Mouse (Mus musculus): ENCODE measurements around the gene Afg1l. TPM values are rescaled to one million over a fixed set of nuclear protein-coding genes. Genes with fewer than 3 reads are reported as not detected.

The Afg1l gene
- polyA plus RNA-seq, 1 experiment from 2014 or later: 13.4 TPM

- no peak for ATAC-seq (replicated peaks; ENCODE audit: insufficient number of reproducible peaks, low FRiP score, low TSS enrichment)
- Histone ChIP-seq H3K36me3 (ENCODE audit: control insufficient read depth, insufficient read depth, low read length) (no peaks in the 10 kb centered on the region), H3K27me3 (ENCODE audit: control insufficient read depth, insufficient read depth, low read length) (no peaks in the 10 kb centered on the region), H3K9me3 (replicated peaks; ENCODE audit: control insufficient read depth, low read length) (no peaks in the 10 kb centered on the region), H3K9ac (ENCODE audit: low read depth, low read length) (no peak overlapping the region), H3K27ac (ENCODE audit: low read depth, low read length) (no peak overlapping the region), H3K4me3 (ENCODE audit: low read depth, low read length) (no peak overlapping the region), H3K4me1 (ENCODE audit: control insufficient read depth, insufficient read depth, low read length) (peaks cover 9% of the 10 kb centered on the region), H3K4me2 (no peak overlapping the region)
- WGBS (ENCODE audit: insufficient replicate concordance): 78% methylated on average over 9 of the region's 9 CpGs
These were observed 139.9 kb downstream of the Afg1l start for GRCm38 (mm10) chr10:42338456-42338855.

DNA sequence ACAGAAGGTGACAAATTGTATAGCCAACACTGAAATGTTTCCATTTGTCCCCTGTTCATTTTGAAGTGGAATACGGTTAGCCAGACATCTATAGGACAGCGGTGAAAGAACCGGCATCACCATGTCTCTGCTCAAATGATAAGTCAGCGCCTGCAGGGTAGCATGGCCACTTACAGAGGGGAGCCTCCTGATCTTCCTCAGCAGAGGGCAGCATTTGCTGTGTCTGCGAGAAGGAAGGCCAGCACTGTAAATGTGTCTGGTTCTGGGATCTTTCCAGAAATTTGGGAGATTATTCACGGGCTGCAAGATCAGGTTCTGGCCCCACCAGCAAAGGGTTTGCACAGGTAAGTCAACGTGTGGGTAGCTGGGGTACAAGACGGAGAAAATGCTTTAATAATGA is 150.8 kb downstream of the Afg1l start:
- H3K9ac ChIP-seq (ENCODE audit: low read depth, low read length): no peak overlapping the region
- no peaks in the 10 kb centered on the region for H3K4me1 ChIP-seq (ENCODE audit: control insufficient read depth, insufficient read depth, low read length)
- no peaks in the 10 kb centered on the region for H3K9me3 ChIP-seq (replicated peaks; ENCODE audit: control insufficient read depth, low read length)
- no peaks in the 10 kb centered on the region for H3K27me3 ChIP-seq (ENCODE audit: control insufficient read depth, insufficient read depth, low read length)
- H3K36me3 ChIP-seq (ENCODE audit: control insufficient read depth, insufficient read depth, low read length): no peaks in the 10 kb centered on the region
- ATAC-seq (replicated peaks; ENCODE audit: insufficient number of reproducible peaks, low FRiP score, low TSS enrichment): no peak
- WGBS (ENCODE audit: insufficient replicate concordance): 62% methylated on average over 8 of the region's 8 CpGs
- H3K27ac ChIP-seq (ENCODE audit: low read depth, low read length): no peak overlapping the region
- no peak overlapping the region for H3K4me3 ChIP-seq (ENCODE audit: low read depth, low read length)
- no peak overlapping the region for H3K4me2 ChIP-seq

DNA sequence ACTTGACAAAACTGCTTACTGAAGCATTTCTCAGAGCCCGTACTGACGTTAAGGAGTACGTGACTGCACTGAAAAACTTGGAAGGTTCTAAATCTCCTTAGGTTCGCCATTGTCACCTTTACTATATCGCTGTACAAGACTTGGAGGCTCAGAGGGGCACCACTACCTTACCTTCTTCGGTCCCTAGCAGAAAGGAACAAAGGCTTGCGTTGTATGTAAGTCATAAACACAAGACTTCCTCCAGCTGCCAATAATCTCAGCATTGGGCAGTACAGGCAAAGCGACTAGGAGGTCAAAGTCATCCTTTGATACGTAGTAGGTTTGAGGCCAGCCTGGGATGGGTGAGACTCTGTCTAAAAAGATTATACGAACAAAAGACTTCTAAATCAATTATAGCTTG is 153.1 kb downstream of the Afg1l start:
- Histone ChIP-seq H3K27me3 (ENCODE audit: control insufficient read depth, insufficient read depth, low read length) (no peaks in the 10 kb centered on the region), H3K27ac (ENCODE audit: low read depth, low read length) (no peak overlapping the region), H3K36me3 (ENCODE audit: control insufficient read depth, insufficient read depth, low read length) (no peaks in the 10 kb centered on the region), H3K9me3 (replicated peaks; ENCODE audit: control insufficient read depth, low read length) (no peaks in the 10 kb centered on the region), H3K4me2 (no peak overlapping the region), H3K9ac (ENCODE audit: low read depth, low read length) (no peak overlapping the region), H3K4me1 (ENCODE audit: control insufficient read depth, insufficient read depth, low read length) (no peaks in the 10 kb centered on the region), H3K4me3 (ENCODE audit: low read depth, low read length) (no peak overlapping the region)
- ATAC-seq (replicated peaks; ENCODE audit: insufficient number of reproducible peaks, low FRiP score, low TSS enrichment): no peak
- WGBS (ENCODE audit: insufficient replicate concordance): 87% methylated on average over 10 of the region's 10 CpGs

- Histone ChIP-seq H3K4me3 (ENCODE audit: low read depth, low read length) (no peak overlapping the region), H3K27me3 (ENCODE audit: control insufficient read depth, insufficient read depth, low read length) (no peaks in the 10 kb centered on the region), H3K36me3 (ENCODE audit: control insufficient read depth, insufficient read depth, low read length) (no peaks in the 10 kb centered on the region), H3K4me1 (ENCODE audit: control insufficient read depth, insufficient read depth, low read length) (no peaks in the 10 kb centered on the region), H3K9me3 (replicated peaks; ENCODE audit: control insufficient read depth, low read length) (no peaks in the 10 kb centered on the region), H3K9ac (ENCODE audit: low read depth, low read length) (no peak overlapping the region), H3K4me2 (no peak overlapping the region), H3K27ac (ENCODE audit: low read depth, low read length) (no peak overlapping the region)
- ATAC-seq (replicated peaks; ENCODE audit: insufficient number of reproducible peaks, low FRiP score, low TSS enrichment): no peak
These were observed 154.4 kb downstream of the Afg1l start for GRCm38 (mm10) chr10:42323978-42324377.

- ATAC-seq (replicated peaks; ENCODE audit: insufficient number of reproducible peaks, low FRiP score, low TSS enrichment): no peak
- H3K4me1 ChIP-seq (ENCODE audit: control insufficient read depth, insufficient read depth, low read length): no peaks in the 10 kb centered on the region
- H3K4me2 ChIP-seq: peak overlapping the region; percentile 27; the same call in 1 of the 2 replicates
- 0 out of 2 replicates have a peak, but pooled peaks cover 2% of the 10 kb centered on the region for H3K27me3 ChIP-seq (ENCODE audit: control insufficient read depth, insufficient read depth, low read length)
- no peaks in the 10 kb centered on the region for H3K9me3 ChIP-seq (replicated peaks; ENCODE audit: control insufficient read depth, low read length)
- H3K4me3 ChIP-seq (ENCODE audit: low read depth, low read length): no peak overlapping the region
- H3K27ac ChIP-seq (ENCODE audit: low read depth, low read length): no peak overlapping the region
- H3K9ac ChIP-seq (ENCODE audit: low read depth, low read length): no peak overlapping the region
- H3K36me3 ChIP-seq (ENCODE audit: control insufficient read depth, insufficient read depth, low read length): peaks cover 4% of the 10 kb centered on the region; the same call in 1 of the 2 replicates
- WGBS (ENCODE audit: insufficient replicate concordance): 62% methylated on average over 22 of the region's 22 CpGs
These were observed 165.1 kb downstream of the Afg1l start for GRCm38 (mm10) chr10:42313222-42313786.

- Histone ChIP-seq H3K27ac (ENCODE audit: low read depth, low read length) (no peak overlapping the region), H3K4me2 (no peak overlapping the region), H3K9ac (ENCODE audit: low read depth, low read length) (no peak overlapping the region), H3K27me3 (ENCODE audit: control insufficient read depth, insufficient read depth, low read length) (0 out of 2 replicates have a peak, but pooled peaks cover 2% of the 10 kb centered on the region), H3K4me3 (ENCODE audit: low read depth, low read length) (no peak overlapping the region), H3K36me3 (ENCODE audit: control insufficient read depth, insufficient read depth, low read length) (0 out of 2 replicates have a peak, but pooled peaks cover 2% of the 10 kb centered on the region), H3K4me1 (ENCODE audit: control insufficient read depth, insufficient read depth, low read length) (no peaks in the 10 kb centered on the region), H3K9me3 (replicated peaks; ENCODE audit: control insufficient read depth, low read length) (no peaks in the 10 kb centered on the region)
- WGBS (ENCODE audit: insufficient replicate concordance): 44% methylated on average over 1 of the region's 1 CpGs
- ATAC-seq (replicated peaks; ENCODE audit: insufficient number of reproducible peaks, low FRiP score, low TSS enrichment): no peak
These were observed 165.8 kb downstream of the Afg1l start for GRCm38 (mm10) chr10:42312557-42312956.

GRCm38 (mm10) chr10:42308687-42308987 is 169.7 kb downstream of the Afg1l start:
- H3K9ac ChIP-seq (ENCODE audit: low read depth, low read length): 0 out of 2 replicates have a peak overlapping the region, but pooled peaks have one; percentile 24
- no peaks in the 10 kb centered on the region for H3K4me1 ChIP-seq (ENCODE audit: control insufficient read depth, insufficient read depth, low read length)
- H3K9me3 ChIP-seq (replicated peaks; ENCODE audit: control insufficient read depth, low read length): no peaks in the 10 kb centered on the region
- no peak overlapping the region for H3K27ac ChIP-seq (ENCODE audit: low read depth, low read length)
- ATAC-seq (replicated peaks; ENCODE audit: insufficient number of reproducible peaks, low FRiP score, low TSS enrichment): no peak
- no peaks in the 10 kb centered on the region for H3K36me3 ChIP-seq (ENCODE audit: control insufficient read depth, insufficient read depth, low read length)
- H3K4me2 ChIP-seq: peak overlapping the region; percentile 65
- peaks cover 2% of the 10 kb centered on the region; the same call in 1 of the 2 replicates for H3K27me3 ChIP-seq (ENCODE audit: control insufficient read depth, insufficient read depth, low read length)
- 21% methylated on average over 8 of the region's 8 CpGs for WGBS (ENCODE audit: insufficient replicate concordance)
- H3K4me3 ChIP-seq (ENCODE audit: low read depth, low read length): peak overlapping the region; percentile 32

DNA sequence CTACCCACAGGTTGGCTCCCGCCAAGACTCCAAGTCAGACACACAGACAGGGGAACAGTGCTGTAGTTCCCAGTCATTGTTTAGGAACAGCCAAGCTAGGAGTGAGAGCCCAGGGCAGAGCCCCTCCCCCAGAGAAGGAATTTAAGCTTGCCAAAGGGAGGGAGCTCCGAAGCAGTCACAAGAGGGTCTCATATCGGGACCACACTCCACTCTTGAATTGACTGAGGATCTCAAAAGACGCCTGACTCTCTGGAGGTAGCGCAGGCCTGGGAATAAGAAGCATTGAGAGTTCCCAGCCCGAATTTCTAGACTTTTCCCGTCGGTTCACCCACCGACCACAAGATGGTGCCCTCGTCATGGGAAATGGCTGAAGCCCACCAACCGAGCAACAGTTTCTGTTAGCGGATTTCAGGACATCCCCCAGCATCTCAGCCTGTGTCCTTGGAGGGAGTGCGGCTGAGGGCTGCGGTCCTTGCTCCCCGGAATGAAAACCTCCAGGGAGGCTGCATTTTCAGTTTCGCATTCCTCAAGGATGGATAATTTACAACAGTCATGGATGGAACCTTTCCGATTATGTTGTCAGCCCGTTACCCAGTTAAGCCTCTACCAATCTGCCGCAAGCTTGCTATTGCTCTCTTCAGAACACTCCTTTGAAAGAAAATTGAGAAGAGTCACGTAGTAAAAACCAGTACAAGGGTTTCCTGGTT is 170.2 kb downstream of the Afg1l start:
- no peak for ATAC-seq (replicated peaks; ENCODE audit: insufficient number of reproducible peaks, low FRiP score, low TSS enrichment)
- H3K4me2 ChIP-seq: peak overlapping the region; percentile 65
- 10% methylated on average over 20 of the region's 20 CpGs for WGBS (ENCODE audit: insufficient replicate concordance)
- peaks cover 2% of the 10 kb centered on the region; the same call in 1 of the 2 replicates for H3K27me3 ChIP-seq (ENCODE audit: control insufficient read depth, insufficient read depth, low read length)
- H3K9me3 ChIP-seq (replicated peaks; ENCODE audit: control insufficient read depth, low read length): no peaks in the 10 kb centered on the region
- no peak overlapping the region for H3K27ac ChIP-seq (ENCODE audit: low read depth, low read length)
- H3K4me1 ChIP-seq (ENCODE audit: control insufficient read depth, insufficient read depth, low read length): no peaks in the 10 kb centered on the region
- no peaks in the 10 kb centered on the region for H3K36me3 ChIP-seq (ENCODE audit: control insufficient read depth, insufficient read depth, low read length)
- H3K9ac ChIP-seq (ENCODE audit: low read depth, low read length): 0 out of 2 replicates have a peak overlapping the region, but pooled peaks have one; percentile 24
- H3K4me3 ChIP-seq (ENCODE audit: low read depth, low read length): peak overlapping the region; percentile 32

DNA sequence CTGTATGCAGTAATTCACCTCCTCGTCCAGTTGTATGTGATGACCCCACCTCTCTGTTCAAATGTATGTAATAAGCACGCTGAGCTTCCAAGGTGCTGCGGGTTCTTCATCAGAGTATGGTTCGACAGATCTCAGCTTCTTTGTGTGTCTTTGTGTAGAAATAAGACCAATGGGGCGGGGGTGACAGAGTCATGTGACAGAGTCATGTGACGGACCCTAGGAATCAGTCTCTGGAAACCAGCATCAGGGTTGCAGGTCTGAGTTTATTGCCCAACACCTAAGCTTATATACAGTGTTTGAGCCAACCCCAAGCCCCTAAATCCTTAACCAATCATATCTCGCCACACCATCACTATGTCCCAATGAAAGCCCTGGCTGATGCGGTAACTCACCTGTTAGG is 171.9 kb downstream of the Afg1l start:
- no peak overlapping the region for H3K4me2 ChIP-seq
- no peak overlapping the region for H3K27ac ChIP-seq (ENCODE audit: low read depth, low read length)
- peaks cover 2% of the 10 kb centered on the region; the same call in 1 of the 2 replicates for H3K27me3 ChIP-seq (ENCODE audit: control insufficient read depth, insufficient read depth, low read length)
- WGBS (ENCODE audit: insufficient replicate concordance): 79% methylated on average over 8 of the region's 8 CpGs
- H3K9me3 ChIP-seq (replicated peaks; ENCODE audit: control insufficient read depth, low read length): no peaks in the 10 kb centered on the region
- H3K36me3 ChIP-seq (ENCODE audit: control insufficient read depth, insufficient read depth, low read length): no peaks in the 10 kb centered on the region
- ATAC-seq (replicated peaks; ENCODE audit: insufficient number of reproducible peaks, low FRiP score, low TSS enrichment): no peak
- H3K4me3 ChIP-seq (ENCODE audit: low read depth, low read length): no peak overlapping the region
- H3K9ac ChIP-seq (ENCODE audit: low read depth, low read length): no peak overlapping the region
- H3K4me1 ChIP-seq (ENCODE audit: control insufficient read depth, insufficient read depth, low read length): no peaks in the 10 kb centered on the region

Data from heart, embryonic 11.5 days (tissue).